Mouse (Mus musculus): ENCODE measurements around the gene Xrn1.
A peak's percentile ranks its signal among the peaks of the same experiment; 100 is the strongest.
"Not testable (repeated sequence)": the region's sequence is repeated elsewhere in the genome, so short reads cannot be mapped to it uniquely, and the experiment has no call there.

Gene Xrn1

DNA sequence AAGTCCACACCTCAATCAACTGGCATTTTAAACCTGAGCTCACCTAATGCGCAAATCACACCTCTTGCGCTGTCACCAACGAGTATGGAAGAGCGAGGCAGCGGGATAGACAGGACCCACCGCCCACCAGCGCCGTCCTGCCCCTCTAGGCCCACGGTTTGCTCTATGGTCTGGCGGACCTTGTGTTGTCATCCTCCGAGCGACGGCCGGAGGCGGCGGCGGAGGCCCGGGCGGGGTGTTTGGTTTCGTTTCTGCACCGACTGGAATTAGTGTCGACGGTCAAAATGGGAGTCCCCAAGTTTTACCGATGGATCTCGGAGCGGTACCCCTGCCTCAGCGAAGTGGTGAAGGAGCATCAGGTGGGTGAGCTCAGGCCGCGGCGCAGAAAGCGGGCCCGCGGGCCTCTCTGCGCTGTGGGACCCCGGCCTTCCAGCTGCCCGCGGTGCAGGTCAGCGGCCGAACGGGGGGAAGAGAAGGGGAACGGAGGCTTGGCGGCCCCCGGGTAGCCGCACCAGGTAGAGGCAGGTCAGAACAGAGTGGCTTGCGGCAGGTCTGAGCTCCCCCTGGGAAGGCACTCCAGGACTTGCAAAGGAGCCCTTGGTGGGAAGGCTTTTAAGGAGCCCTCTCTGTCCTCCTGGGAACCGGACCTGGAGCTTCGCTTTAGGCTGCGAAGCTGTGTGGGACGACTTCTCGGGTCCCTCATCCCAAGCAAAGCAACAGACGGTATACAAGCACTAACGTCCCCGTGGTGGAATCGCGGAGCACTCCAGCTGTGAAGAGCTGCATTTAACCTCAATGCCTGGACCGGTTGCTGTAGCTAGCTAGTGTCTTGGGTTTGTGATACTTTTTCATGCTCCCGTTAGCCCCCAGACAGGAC lies at the start of gene Xrn1:
Gene Xrn1, plus strand, starts transcription at position 176 of the 877 bp plus-strand sequence.
- peak; percentile 92 for DNase-seq (ENCODE audit: low spot score)

DNA sequence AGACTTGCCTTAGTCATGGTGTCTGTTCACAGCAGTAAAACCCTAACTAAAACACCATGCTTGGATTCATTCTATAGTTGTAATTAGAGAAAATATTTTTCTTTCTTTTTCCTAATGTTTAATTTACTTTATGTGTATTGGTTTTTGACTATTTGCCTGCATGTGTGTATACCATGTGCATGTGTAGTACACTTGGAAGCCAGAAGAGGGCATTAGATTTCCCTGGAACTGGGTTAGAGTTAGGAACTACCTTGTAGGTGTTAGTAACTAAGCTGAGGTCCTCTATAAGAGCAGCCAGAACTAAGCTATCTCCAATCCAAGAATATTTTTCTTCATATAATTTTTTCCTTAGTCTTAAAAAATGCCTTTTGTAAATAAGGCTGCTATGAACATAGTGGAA lies 21.7 kb upstream of the Xrn1 start:
- DNase-seq (ENCODE audit: low spot score) = no peak

GRCm38 (mm10) chr9:95953658-95954057 lies 902 bp upstream of the Xrn1 start:
- DNase-seq (ENCODE audit: low spot score) = no peak

GRCm38 (mm10) chr9:95954226-95954584 lies 355 bp upstream of the Xrn1 start:
- no peak for DNase-seq (ENCODE audit: low spot score)

DNA sequence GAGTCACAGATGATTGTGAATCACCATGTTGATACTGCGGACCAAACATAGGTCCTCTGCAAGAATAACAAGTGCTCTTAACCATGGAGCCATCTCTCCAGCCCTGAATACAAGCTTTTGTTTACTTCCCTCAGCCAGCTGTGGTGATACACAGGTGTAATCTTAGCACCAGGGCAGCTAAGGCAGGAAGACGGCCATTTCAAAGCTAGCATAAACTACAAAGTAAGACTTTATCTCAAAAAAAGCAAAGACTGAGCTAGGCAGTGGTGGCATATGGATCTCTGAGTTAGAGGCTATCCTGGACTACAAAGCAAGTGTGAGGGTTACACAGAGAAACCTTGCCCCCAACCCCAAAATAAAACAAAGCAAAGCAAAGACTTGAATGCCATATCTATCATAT lies 3.1 kb downstream of the Xrn1 start:
- DNase-seq (ENCODE audit: low spot score) = no peak

GRCm38 (mm10) chr9:95958041-95958730 lies 3.6 kb downstream of the Xrn1 start:
- DNase-seq (ENCODE audit: low spot score) = no peak

DNA sequence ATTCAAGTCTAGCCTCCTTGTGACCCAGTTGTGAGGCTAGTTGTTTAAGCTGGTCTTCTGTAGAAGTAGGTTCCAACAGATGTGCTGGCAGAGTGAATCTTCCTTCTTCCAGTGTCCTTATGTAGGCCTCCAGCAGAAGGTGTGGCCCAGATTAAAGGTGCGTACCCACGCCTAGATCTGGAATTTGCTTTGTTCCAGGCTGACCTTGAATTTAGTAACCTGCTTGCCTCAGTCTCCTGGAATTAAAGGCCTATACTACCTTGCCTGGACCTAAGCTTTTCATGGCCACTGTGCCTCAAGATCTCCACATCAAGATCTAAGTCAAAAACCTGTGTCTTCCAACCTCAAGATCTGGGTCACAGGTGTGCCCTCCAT lies 4.2 kb downstream of the Xrn1 start:
- DNase-seq (ENCODE audit: low spot score) = not testable (repeated sequence)

DNA sequence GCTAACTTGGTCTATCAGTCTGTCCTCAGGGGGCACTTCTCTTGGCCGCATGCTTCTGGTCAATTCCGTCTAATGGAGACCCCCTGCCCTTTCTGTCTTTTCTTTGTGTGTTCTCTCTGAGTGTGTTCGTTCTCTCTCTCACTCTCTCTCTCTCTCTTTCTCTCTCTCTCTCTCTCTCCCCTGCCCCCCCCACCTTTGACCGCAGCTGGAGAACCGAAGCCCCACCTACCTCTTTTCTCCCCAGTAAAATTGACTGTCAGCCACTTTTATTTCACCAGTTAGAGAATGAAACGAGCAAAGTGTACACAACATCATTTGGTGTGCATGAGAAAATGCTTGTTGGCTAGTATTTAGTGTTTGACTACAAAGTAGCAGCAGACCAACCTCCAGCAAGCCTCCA lies 4.7 kb downstream of the Xrn1 start:
- DNase-seq (ENCODE audit: low spot score) = no peak

DNA sequence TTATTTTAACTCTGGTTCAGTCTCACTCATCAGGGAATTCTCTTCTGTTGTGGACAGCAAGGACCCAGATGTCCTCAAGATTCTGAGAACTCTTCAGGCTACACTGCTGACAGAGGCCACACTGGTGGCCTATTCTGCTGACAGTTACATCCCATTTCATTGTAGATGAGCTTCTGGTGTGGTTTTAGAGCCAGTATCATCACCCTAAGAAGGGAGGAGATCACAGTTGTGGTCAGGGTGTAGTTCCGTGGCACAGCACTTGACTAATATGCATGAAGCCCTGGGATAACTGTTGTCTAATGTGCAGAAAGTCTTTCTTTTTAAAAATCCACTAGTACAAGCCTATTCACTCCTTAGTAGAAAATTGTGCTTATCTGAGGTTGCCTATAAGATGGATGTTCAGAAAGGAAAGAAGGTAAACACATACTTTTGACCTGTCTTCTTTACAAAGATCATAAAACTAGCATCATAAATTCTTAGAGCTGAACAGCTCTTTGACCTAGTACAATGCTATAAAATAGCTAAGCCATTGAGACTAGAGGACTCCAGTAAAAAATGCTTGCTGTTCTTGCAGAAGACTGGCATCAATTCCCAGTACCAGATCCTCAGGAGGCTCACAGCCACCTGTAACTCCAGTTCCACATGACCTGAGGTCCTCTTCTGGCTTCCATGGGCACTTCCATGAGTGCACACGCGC lies 5.3 kb downstream of the Xrn1 start:
- DNase-seq (ENCODE audit: low spot score) = no peak

GRCm38 (mm10) chr9:95961058-95961457 lies 6.5 kb downstream of the Xrn1 start:
- DNase-seq (ENCODE audit: low spot score) = no peak

GRCm38 (mm10) chr9:95964037-95964436 lies 9.5 kb downstream of the Xrn1 start:
- no peak for DNase-seq (ENCODE audit: low spot score)

- DNase-seq (ENCODE audit: low spot score) = no peak
Measured at GRCm38 (mm10) chr9:95978279-95978678, 23.7 kb downstream of the Xrn1 start.

GRCm38 (mm10) chr9:95979896-95980295 lies 25.3 kb downstream of the Xrn1 start:
- DNase-seq (ENCODE audit: low spot score) = no peak

GRCm38 (mm10) chr9:95992255-95992654 lies 37.7 kb downstream of the Xrn1 start:
- DNase-seq (ENCODE audit: low spot score) = no peak

- DNase-seq (ENCODE audit: low spot score) = no peak
Measured at GRCm38 (mm10) chr9:96004455-96004854, 49.9 kb downstream of the Xrn1 start.

DNA sequence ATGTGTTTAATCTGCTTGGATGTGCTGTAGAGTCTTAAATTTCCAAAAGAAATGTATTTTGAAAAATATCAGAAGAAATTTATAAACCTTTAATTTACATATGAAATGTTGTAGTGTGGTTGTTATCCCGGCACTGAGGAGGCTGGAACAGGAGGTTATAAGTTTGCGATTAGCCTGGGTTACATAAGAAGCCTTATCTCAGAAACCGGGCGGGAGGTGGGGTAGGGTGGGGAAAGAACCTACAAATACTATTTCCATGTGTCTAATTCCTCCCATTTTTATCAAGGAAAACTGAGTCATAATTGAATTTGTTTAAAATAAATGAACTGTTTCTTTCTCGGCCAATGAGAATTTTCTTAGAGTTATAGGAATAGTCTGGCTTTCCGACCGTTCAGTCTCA lies 56.1 kb downstream of the Xrn1 start:
- no peak for DNase-seq (ENCODE audit: low spot score)

- no peak for DNase-seq (ENCODE audit: low spot score)
Measured at GRCm38 (mm10) chr9:96023921-96024320, 69.4 kb downstream of the Xrn1 start.

- no peak for DNase-seq (ENCODE audit: low spot score)
Measured at GRCm38 (mm10) chr9:96027913-96028312, 73.4 kb downstream of the Xrn1 start.

GRCm38 (mm10) chr9:96028818-96029217 lies 74.3 kb downstream of the Xrn1 start:
- DNase-seq (ENCODE audit: low spot score) = peak; percentile 19

DNA sequence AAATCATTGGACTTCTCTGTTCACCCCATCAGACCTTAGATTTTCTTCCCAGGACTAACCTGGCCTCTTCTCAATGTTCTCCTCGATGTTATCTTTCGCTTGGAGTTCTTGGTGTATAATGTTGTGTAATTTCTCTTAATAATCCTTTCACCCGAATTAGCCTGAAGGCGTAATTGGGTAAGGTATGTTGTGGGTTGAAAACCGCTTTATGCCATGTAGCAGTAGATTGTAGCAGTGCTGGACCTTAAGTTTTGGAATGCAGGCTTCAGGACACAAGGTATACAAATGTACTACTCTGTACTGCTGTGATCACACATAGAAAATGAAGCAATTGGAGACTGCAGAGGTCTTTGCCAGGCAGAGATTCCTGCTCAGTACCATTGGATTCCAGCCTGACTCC lies 75.3 kb downstream of the Xrn1 start:
- no peak for DNase-seq (ENCODE audit: low spot score)

DNA sequence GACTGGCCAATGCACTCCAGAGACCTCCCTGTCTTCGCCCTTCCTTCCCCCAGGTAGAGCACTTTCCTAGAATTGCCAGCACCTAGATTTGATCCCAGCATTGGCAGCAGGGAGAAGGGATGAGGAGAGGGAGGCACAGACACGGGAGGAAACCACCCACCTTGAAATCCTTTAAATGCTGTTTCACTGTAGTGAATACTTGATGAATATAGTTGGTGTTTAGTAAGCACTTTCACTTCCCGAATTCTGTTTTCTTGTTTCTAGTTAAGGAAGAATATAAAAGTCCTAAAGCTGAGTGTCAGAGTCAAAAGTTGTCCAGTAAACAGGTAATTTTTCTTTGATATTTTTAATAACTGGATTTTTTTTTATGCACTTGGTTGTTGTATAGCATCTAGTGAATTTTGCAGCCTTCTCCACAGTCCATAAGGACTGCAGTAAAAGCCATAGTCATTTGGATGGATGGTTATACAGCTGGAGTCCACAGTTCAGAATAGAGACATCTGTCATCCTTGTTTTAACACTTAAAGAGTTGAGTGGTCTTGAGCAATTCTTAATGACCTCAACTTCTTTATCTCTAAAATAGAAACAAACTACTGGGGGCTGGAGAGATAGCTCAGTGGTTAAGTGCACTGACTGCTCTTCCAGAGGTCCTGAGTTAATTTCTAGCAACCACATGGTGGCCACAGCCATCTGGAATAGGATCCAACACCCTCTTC lies 81.0 kb downstream of the Xrn1 start:
- DNase-seq (ENCODE audit: low spot score) = no peak

DNA sequence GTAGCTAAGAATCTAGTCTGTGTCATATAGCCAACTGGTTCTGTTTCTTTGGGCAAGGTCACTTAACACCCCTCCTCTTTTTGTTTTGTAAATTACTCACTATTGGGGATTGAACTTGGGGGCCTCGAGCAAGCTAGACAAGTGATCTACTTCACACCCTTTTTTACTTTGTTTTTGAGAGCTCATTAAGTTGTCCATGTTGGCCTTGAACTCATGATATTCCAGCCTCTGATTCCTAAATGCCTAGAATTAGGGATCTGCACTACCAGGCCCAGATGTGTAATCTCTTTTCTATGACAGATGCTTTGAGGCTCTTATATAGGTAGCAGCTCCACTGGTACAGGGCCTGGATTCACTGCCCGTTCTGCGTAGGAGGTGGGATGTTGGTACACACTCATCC lies 89.7 kb downstream of the Xrn1 start:
- no peak for DNase-seq (ENCODE audit: low spot score)
